Mouse (Mus musculus) lung, postnatal 0 days (tissue): ENCODE measurements around the gene Pwwp2a.

ENCODE experiments used
- CTCF ChIP-seq: IDR thresholded peaks from 2 replicates; pipeline ENCODE4 v1.5.1; 2016; ENCODE audit warnings: antibody characterized with exemption, mild to moderate bottlenecking
- EP300 ChIP-seq: IDR thresholded peaks from 2 replicates; pipeline ENCODE4 v1.6.1; 2016; ENCODE audit warnings: antibody characterized with exemption, mild to moderate bottlenecking, control low read depth

DNA sequence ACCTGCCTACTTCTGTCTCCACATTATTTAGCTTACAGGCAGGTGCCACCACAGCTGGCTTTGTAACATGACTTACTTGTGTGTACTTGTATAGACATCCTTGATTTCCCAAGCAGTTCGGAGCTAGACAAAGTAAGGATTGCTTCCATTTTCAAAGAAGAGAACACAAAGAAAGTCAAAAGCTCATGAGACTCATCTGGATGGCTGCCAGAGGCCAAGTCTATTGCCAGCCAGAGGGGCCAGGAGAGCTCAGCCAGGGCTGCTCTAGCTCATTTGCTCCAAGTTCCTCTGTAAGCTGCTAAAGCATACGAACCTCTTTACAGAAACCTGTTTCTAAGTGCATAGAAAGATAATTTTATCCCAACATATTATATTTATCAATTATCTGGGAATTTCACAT is 76.6 kb downstream of the Pwwp2a start:
- no peak for TF ChIP-seq CTCF
- no peak for TF ChIP-seq EP300
